Mouse (Mus musculus): ENCODE measurements at regions not wholly inside any gene's neighbourhood (a gene's known extent, or its start where the extent isn't known, plus 50 kb on each side); places are given as distances from the start of the nearest gene placed in this dataset.

DNA sequence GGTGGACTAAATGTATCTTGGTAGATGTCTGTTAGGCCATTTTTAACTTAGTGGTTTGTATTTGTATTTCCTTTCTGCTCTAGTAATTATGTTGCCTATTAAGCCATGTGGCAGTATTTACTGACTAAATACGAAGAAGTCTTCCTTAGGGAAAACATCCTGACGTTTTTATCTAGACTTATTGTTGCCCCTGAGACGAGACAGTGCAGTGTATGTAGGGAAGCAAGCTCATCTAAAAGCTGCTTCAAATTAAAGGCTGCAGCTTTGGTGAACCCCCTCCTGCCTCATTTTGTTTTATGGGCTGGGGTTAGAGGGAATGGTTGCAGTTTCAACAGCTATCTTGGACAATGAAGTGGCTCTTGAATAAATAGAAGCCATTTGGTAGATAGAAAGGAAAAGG is 54.6 kb upstream of the C1galt1 start:
- H3K27me3 ChIP-seq (ENCODE audit: control insufficient read depth, insufficient read depth, low read depth, low read length), result no peaks in the 10 kb centered on the region
- no peaks in the 10 kb centered on the region for H3K9me3 ChIP-seq (ENCODE audit: control insufficient read depth, low read length)
- H3K27ac ChIP-seq (ENCODE audit: low read length), result no peak overlapping the region
- no peak overlapping the region for H3K9ac ChIP-seq (ENCODE audit: low read length)
- ATAC-seq (ENCODE audit: low read depth), result no peak
- no peak overlapping the region for H3K4me2 ChIP-seq (ENCODE audit: low read depth, low read length)
- H3K36me3 ChIP-seq (ENCODE audit: control insufficient read depth, insufficient read depth, low read length), result no peaks in the 10 kb centered on the region
- H3K4me1 ChIP-seq (replicated peaks; ENCODE audit: control insufficient read depth, insufficient read depth, low read length), result peaks cover 2% of the 10 kb centered on the region; the same call in 1 of the 2 replicates
- 19% methylated on average over 3 of the region's 3 CpGs for WGBS
- H3K4me3 ChIP-seq (ENCODE audit: low read length), result no peak overlapping the region

DNA sequence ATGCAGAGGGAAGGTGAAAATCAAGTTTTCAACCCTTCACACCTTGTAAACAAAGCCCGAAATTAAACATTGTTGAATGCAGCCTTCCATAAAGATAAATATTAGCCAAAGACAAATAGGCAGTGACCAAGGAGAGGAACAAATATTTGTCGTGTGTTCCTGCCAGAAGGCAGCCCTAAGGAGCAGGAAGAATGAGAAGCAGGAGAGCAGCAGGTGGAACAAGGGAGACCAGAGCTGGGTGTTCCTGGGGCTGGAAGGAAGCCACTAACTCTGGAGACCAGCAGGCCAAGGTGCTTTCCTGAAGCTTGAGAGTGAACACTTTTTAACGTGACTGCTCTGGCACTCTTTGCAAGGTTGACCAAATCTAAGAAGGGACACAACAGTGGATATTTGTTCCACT is 55.6 kb upstream of the C1galt1 start:
- peak; percentile 72; the same call in 1 of the 2 replicates for ATAC-seq (ENCODE audit: low read depth)
- Histone ChIP-seq H3K36me3 (ENCODE audit: control insufficient read depth, insufficient read depth, low read length) (no peaks in the 10 kb centered on the region), H3K4me2 (ENCODE audit: low read depth, low read length) (no peak overlapping the region), H3K9me3 (ENCODE audit: control insufficient read depth, low read length) (no peaks in the 10 kb centered on the region), H3K4me1 (replicated peaks; ENCODE audit: control insufficient read depth, insufficient read depth, low read length) (peaks cover 2% of the 10 kb centered on the region; the same call in 1 of the 2 replicates), H3K4me3 (ENCODE audit: low read length) (no peak overlapping the region), H3K27me3 (ENCODE audit: control insufficient read depth, insufficient read depth, low read depth, low read length) (no peaks in the 10 kb centered on the region), H3K9ac (ENCODE audit: low read length) (no peak overlapping the region), H3K27ac (ENCODE audit: low read length) (peak overlapping the region; percentile 77)
- WGBS, result 31% methylated on average over 3 of the region's 3 CpGs

DNA sequence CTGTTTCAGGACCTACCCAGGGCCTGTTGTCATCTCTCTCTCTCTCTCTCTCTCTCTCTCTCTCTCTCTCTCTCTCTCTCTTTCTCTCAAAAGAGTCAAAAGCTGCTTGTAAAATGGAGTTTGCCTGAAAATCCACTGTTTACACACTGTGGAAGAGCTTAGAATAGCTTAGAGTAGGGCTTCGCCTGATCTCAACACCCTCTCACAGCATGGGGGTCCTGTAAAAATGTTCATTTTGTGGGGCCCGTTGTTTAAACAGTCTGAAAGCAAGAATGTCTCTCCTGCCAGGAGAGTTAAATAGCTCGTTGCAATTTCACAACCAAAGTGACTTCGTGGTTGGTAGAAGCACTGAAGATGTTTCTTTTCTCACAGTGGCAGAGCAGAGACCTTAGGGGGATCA is 59.2 kb upstream of the C1galt1 start:
- Histone ChIP-seq H3K9ac (ENCODE audit: low read length) (no peak overlapping the region), H3K27ac (ENCODE audit: low read length) (peak overlapping the region; percentile 20), H3K27me3 (ENCODE audit: control insufficient read depth, insufficient read depth, low read depth, low read length) (no peaks in the 10 kb centered on the region), H3K4me3 (ENCODE audit: low read length) (no peak overlapping the region), H3K9me3 (ENCODE audit: control insufficient read depth, low read length) (no peaks in the 10 kb centered on the region), H3K4me2 (ENCODE audit: low read depth, low read length) (0 out of 2 replicates have a peak overlapping the region, but pooled peaks have one; percentile 6), H3K4me1 (replicated peaks; ENCODE audit: control insufficient read depth, insufficient read depth, low read length) (peaks cover 2% of the 10 kb centered on the region; the same call in 1 of the 2 replicates), H3K36me3 (ENCODE audit: control insufficient read depth, insufficient read depth, low read length) (no peaks in the 10 kb centered on the region)
- peak; percentile 67; the same call in 1 of the 2 replicates for ATAC-seq (ENCODE audit: low read depth)
- 36% methylated on average over 4 of the region's 4 CpGs for WGBS

DNA sequence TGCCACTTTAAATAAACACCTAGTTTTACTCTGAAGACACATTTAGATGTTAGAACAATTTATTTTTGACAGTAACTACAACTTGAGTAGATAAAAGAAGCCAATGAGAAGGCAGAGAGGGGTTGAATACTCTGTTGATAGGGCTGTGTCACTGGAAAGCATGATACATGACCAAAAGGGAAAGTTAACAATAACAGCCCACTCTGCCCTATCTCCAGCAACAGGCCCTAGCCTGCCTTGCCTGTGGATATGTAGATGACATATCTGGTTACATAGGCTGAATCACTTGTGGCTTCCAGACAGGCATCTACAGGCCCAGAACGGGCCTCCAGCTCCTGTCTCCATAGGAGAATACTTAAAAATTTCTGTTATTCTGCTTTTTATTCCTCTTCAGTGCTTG is 61.6 kb upstream of the C1galt1 start:
- H3K27me3 ChIP-seq (ENCODE audit: control insufficient read depth, insufficient read depth, low read depth, low read length), result no peaks in the 10 kb centered on the region
- no peak overlapping the region for H3K9ac ChIP-seq (ENCODE audit: low read length)
- no peaks in the 10 kb centered on the region; the same call in 1 of the 2 replicates for H3K4me1 ChIP-seq (replicated peaks; ENCODE audit: control insufficient read depth, insufficient read depth, low read length)
- no peaks in the 10 kb centered on the region for H3K9me3 ChIP-seq (ENCODE audit: control insufficient read depth, low read length)
- H3K27ac ChIP-seq (ENCODE audit: low read length), result no peak overlapping the region
- ATAC-seq (ENCODE audit: low read depth), result no peak
- H3K36me3 ChIP-seq (ENCODE audit: control insufficient read depth, insufficient read depth, low read length), result no peaks in the 10 kb centered on the region
- H3K4me2 ChIP-seq (ENCODE audit: low read depth, low read length), result no peak overlapping the region
- no peak overlapping the region for H3K4me3 ChIP-seq (ENCODE audit: low read length)
- 68% methylated on average over 1 of the region's 1 CpGs for WGBS

DNA sequence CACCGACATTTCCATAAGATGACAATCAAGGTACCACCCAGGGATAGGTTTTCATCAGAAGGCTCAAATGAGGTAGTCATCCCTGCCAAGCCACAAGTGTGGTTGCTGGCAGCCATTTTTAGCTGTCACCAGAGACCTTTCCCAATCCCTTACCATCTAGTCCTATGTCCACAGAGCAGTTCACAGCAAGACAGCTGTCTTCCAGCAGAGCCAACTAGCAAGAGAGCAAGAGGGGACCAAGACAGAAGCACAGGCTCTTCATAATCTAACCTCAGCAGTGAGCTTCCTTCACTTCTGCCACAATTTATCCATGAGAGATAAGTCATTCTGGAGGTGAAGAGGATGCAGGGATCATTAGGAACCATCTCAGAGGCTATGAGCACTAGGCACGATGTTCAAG is 64.7 kb upstream of the C1galt1 start:
- ATAC-seq (ENCODE audit: low read depth), result no peak
- no peaks in the 10 kb centered on the region for H3K27me3 ChIP-seq (ENCODE audit: control insufficient read depth, insufficient read depth, low read depth, low read length)
- no peak overlapping the region for H3K4me2 ChIP-seq (ENCODE audit: low read depth, low read length)
- no peaks in the 10 kb centered on the region for H3K36me3 ChIP-seq (ENCODE audit: control insufficient read depth, insufficient read depth, low read length)
- WGBS, result 82% methylated on average over 2 of the region's 2 CpGs
- no peak overlapping the region for H3K9ac ChIP-seq (ENCODE audit: low read length)
- H3K4me1 ChIP-seq (replicated peaks; ENCODE audit: control insufficient read depth, insufficient read depth, low read length), result no peaks in the 10 kb centered on the region
- no peak overlapping the region for H3K4me3 ChIP-seq (ENCODE audit: low read length)
- H3K27ac ChIP-seq (ENCODE audit: low read length), result no peak overlapping the region
- H3K9me3 ChIP-seq (ENCODE audit: control insufficient read depth, low read length), result no peaks in the 10 kb centered on the region

DNA sequence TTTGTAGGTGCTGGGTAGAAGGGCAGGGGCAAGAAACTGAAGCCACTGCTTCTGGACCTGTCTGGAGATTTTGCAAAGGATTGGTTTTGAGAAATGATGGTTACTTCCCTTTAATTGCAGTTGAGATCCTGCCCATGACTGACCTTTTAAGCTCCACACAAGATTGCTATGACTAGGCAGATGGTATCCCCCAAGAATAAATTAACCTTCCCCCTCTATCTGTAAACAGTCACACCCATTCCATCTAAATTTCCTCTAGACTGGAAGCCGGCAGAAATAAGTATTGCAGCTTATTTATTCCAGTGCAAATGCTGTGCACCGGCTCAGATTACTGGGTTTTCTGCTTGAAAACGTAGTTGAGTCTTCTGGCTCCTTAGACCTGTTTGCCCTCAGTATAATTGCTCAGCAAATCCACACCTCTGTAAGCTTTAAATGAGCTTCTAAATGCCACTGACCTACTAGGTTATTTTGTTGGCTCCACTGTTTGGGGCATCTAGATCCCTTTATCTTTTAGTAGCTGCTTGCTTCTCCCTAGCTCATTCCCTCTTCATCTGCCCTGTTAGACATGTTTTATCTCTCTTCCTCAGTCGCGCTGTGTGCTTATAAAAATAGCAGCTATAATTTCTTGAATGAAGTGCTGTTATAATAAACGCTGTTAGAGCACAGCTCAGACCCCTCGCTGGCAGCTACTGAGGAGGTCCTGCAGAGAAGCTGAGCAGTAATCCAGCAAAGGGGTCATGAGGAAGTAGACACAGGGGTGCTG is 65.8 kb upstream of the C1galt1 start:
- Histone ChIP-seq H3K4me2 (ENCODE audit: low read depth, low read length) (no peak overlapping the region), H3K9ac (ENCODE audit: low read length) (no peak overlapping the region), H3K4me3 (ENCODE audit: low read length) (no peak overlapping the region), H3K9me3 (ENCODE audit: control insufficient read depth, low read length) (no peaks in the 10 kb centered on the region), H3K27me3 (ENCODE audit: control insufficient read depth, insufficient read depth, low read depth, low read length) (no peaks in the 10 kb centered on the region), H3K36me3 (ENCODE audit: control insufficient read depth, insufficient read depth, low read length) (no peaks in the 10 kb centered on the region), H3K4me1 (replicated peaks; ENCODE audit: control insufficient read depth, insufficient read depth, low read length) (no peaks in the 10 kb centered on the region), H3K27ac (ENCODE audit: low read length) (no peak overlapping the region)
- ATAC-seq (ENCODE audit: low read depth), result no peak
- 27% methylated on average over 7 of the region's 7 CpGs for WGBS

DNA sequence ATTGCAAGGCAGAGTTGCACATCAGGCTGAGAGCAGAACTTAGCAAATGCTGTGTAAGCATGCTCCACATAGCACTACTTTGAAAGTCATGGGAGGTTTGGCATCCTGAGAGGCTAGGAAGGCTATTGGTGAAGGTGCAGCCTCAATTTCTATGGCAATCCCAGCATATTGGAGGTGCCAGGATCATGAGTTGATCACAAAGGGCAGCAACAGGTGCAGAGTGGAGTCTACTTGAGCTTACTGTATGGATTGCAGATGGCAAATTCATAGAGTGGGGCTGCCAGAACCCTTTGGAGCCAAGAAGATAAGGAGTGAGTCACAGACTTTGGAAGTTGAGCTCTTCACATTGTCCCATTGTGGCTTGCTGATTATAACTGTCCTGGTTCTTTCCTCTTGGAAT is 75.4 kb upstream of the Asns start:
- no peak for ATAC-seq (ENCODE audit: low read depth)
- no peak overlapping the region for H3K27ac ChIP-seq (ENCODE audit: low read length)
- H3K4me1 ChIP-seq (replicated peaks; ENCODE audit: control insufficient read depth, insufficient read depth, low read length), result no peaks in the 10 kb centered on the region

DNA sequence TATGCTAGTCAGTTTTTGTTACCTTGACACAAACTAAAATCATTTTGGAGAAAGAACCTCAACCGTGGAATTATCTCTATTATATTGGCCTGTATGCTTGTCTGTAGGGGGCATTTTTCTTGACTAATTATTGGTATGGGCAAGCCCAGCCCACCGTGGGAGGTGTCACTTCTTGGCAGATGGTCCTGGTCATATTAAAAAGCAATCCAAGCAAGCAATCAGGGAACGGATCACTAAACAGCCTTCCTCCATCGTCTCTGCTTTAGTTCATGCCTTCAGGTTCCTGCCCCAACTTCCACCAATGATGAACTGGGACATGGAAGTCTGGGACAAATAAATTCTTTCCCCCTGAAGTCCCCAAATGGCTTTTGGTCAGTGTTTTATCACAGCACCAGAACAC is 74.6 kb upstream of the Asns start:
- H3K4me3 ChIP-seq (ENCODE audit: low read length), result no peak overlapping the region
- no peak overlapping the region for H3K27ac ChIP-seq (ENCODE audit: low read length)
- H3K4me1 ChIP-seq (replicated peaks; ENCODE audit: control insufficient read depth, insufficient read depth, low read length), result no peaks in the 10 kb centered on the region
- WGBS, result 76% methylated on average over 4 of the region's 4 CpGs
- no peaks in the 10 kb centered on the region for H3K36me3 ChIP-seq (ENCODE audit: control insufficient read depth, insufficient read depth, low read length)
- no peak overlapping the region for H3K4me2 ChIP-seq (ENCODE audit: low read depth, low read length)
- no peak overlapping the region for H3K9ac ChIP-seq (ENCODE audit: low read length)
- ATAC-seq (ENCODE audit: low read depth), result no peak
- no peaks in the 10 kb centered on the region for H3K27me3 ChIP-seq (ENCODE audit: control insufficient read depth, insufficient read depth, low read depth, low read length)
- no peaks in the 10 kb centered on the region for H3K9me3 ChIP-seq (ENCODE audit: control insufficient read depth, low read length)

More for the DNA sequence above, 75.4 kb upstream of the Asns start:
- H3K4me2 ChIP-seq (ENCODE audit: low read depth, low read length), result no peak overlapping the region
- H3K9me3 ChIP-seq (ENCODE audit: control insufficient read depth, low read length), result no peaks in the 10 kb centered on the region
- H3K9ac ChIP-seq (ENCODE audit: low read length), result no peak overlapping the region
- no peak overlapping the region for H3K4me3 ChIP-seq (ENCODE audit: low read length)
- no peaks in the 10 kb centered on the region for H3K27me3 ChIP-seq (ENCODE audit: control insufficient read depth, insufficient read depth, low read depth, low read length)
- no peaks in the 10 kb centered on the region for H3K36me3 ChIP-seq (ENCODE audit: control insufficient read depth, insufficient read depth, low read length)

DNA sequence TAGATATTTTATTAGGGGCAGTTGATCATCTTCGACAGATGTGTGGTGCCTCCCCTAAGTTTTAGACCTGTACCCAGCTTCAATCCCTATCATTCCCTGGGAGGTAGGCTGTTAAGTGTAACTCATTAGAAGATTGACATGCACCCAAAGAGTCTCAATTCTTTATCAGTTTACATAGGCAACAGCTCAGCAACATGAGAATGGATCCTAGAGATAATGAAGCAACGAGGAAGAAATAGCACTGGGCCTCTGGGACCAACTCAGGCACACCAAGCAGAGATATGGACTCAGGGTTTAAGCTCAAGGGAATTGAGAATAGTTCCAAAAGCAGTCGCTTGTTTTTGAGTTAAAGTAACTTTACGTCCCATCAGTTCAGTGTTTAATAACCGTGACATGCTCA is 66.3 kb upstream of the Asns start:
- H3K9ac ChIP-seq (ENCODE audit: low read length), result no peak overlapping the region
- WGBS, result 68% methylated on average over 5 of the region's 5 CpGs

More for the DNA sequence above, 66.3 kb upstream of the Asns start:
- Histone ChIP-seq H3K4me2 (ENCODE audit: low read depth, low read length) (no peak overlapping the region), H3K36me3 (ENCODE audit: control insufficient read depth, insufficient read depth, low read length) (no peaks in the 10 kb centered on the region), H3K27ac (ENCODE audit: low read length) (no peak overlapping the region), H3K4me3 (ENCODE audit: low read length) (no peak overlapping the region), H3K4me1 (replicated peaks; ENCODE audit: control insufficient read depth, insufficient read depth, low read length) (no peaks in the 10 kb centered on the region), H3K9me3 (ENCODE audit: control insufficient read depth, low read length) (no peaks in the 10 kb centered on the region), H3K27me3 (ENCODE audit: control insufficient read depth, insufficient read depth, low read depth, low read length) (no peaks in the 10 kb centered on the region)
- ATAC-seq (ENCODE audit: low read depth), result no peak
